Mouse (Mus musculus) urinary bladder, postnatal 14 days (tissue): ENCODE data around the gene Lyrm1.

ENCODE experiments used
- DNase-seq: peaks from one replicate; pipeline ENCODE4 v3.0.0; 2021; ENCODE audit warnings: low spot score

The Lyrm1 gene

GRCm38 (mm10) chr7:119895639-119896512 lies at the start of gene Lyrm1, which contains the start of gene Dcun1d3:
Gene Lyrm1 (plus strand): TSS chr7:119895861.
Gene Dcun1d3 (minus strand): TSS chr7:119896298.
- peak; percentile 99 for DNase-seq

DNA sequence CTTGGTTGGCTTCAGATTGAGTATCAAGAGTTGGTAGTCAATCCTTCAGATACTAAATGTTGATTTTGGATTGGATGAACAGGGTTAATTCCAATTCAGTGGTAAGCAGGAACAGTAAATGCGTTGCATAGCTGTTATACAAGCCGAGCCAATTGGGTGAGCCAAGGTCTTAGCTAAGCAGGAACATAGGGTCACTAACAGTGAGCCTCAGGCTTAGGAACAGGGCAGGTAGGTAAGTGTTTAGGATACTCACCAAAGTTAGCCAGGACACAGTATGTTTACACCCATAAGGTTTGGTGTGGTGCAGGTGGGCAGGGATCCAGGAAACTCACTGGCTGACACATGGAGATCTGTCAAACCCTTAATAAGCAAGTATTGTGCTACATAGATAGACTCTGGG lies 48.3 kb upstream of the Lyrm1 start:
- no peak for DNase-seq

GRCm38 (mm10) chr7:119849096-119849495 lies 46.6 kb upstream of the Lyrm1 start:
- peak; percentile 72 for DNase-seq

DNA sequence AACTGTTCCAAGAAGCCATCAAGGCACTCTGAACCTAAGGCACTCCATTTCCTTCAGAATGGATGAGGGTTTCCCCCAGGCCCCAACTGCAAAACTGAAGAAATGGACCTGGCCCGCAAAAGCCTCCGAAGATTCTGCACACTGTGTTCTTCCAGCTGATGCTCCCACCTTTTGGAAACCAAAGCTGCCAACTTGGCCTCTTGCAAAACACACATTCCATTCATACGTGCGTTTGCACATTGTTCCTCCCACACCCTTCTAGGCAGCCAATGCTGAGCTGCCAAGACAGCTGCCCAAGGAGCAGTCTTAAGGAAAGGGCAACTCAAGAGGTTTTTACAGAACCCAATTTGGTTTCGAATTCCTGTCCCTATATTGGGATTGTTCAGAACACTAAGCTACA lies 44.9 kb upstream of the Lyrm1 start:
- peak; percentile 62 for DNase-seq

- no peak for DNase-seq
Observed at GRCm38 (mm10) chr7:119852494-119852893, 43.2 kb upstream of the Lyrm1 start.

- DNase-seq, result no peak
Observed at GRCm38 (mm10) chr7:119853186-119853585, 42.5 kb upstream of the Lyrm1 start.

- no peak for DNase-seq
Observed at GRCm38 (mm10) chr7:119854362-119854761, 41.3 kb upstream of the Lyrm1 start.

DNA sequence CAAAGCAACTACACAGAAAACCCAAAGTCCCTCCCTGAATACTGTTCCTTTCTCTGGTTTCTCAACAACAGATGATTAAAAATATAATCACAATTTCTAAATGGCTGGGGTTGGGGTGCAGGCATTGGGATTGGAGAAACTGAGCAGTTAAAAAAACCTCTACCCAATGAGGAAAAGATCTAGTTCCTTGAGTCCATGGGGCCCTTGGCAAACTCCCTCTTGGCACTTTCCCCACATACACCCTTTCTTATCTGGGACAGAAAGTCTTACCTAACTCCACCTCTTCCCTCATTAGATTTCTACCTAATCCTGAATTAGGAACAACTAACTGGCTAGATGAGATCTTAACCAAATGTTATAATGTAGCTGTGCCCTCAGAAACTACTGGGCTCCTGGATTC lies 40.6 kb upstream of the Lyrm1 start:
- DNase-seq, result peak; percentile 17

GRCm38 (mm10) chr7:119859476-119859875 lies 36.2 kb upstream of the Lyrm1 start:
- no peak for DNase-seq

DNA sequence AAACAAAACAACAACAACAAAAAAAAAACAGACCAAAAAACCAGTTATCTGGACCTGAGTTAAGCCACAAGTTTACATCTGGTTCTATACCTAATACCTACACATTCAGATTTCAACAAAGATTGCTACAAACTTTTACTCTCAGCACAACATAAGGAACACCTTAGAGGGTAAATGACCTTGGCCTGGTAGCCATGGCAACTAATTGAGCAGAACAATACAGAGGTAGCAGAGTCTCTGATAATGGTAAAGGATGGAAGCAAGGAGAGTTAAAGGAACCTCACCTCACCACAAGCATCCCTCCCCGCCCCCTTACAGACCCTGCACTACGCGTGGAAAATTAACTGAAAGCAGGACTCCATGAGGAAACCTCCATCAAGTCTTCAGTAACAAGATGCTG lies 35.5 kb upstream of the Lyrm1 start:
- no peak for DNase-seq

- no peak for DNase-seq
Observed at GRCm38 (mm10) chr7:119860554-119860953, 35.1 kb upstream of the Lyrm1 start.

GRCm38 (mm10) chr7:119860971-119861334 lies 34.7 kb upstream of the Lyrm1 start:
- no peak for DNase-seq

- DNase-seq, result peak; percentile 78
Observed at GRCm38 (mm10) chr7:119861335-119862091, 34.1 kb upstream of the Lyrm1 start.

DNA sequence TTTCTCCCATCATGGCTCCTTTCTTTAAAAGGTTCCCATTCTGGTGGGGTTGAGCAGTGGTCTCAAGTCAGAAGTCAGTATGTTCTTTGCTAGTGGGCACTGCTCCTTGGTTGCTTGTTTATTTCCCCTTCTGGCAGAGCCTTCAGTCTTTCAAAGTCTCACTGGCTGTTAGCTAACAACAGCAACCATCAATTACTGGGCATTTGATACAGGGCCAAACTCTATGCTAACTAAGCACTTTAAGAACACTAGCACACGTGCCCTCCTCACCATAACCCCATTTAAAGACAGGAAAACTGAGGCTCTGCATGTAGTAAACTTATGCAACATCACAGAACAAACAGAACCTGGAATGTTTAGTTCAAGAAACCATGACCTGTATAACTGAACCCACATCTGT lies 33.5 kb upstream of the Lyrm1 start:
- no peak for DNase-seq

GRCm38 (mm10) chr7:119864500-119864899 lies 31.2 kb upstream of the Lyrm1 start:
- DNase-seq, result no peak

- DNase-seq, result no peak
Observed at GRCm38 (mm10) chr7:119866136-119866535, 29.5 kb upstream of the Lyrm1 start.

GRCm38 (mm10) chr7:119872204-119872603 lies 23.5 kb upstream of the Lyrm1 start:
- no peak for DNase-seq

DNA sequence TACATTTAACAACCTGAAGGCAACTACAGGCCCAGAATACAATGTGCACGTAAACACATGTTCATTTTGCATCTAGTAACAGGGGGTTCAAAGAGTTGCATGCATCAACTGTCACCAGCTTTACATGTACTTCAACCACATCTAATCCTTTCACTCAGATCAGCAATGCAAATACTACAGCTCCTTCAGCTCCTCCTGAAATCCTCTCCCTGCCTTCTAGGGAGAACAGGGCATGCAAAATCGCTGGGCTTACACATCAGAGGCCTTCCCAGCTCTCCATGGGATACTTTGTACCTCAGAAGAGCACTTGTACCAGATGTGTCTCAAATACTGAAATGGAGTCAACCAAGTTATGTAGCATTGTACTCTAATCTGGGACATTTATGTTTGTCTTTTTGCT lies 22.6 kb upstream of the Lyrm1 start:
- no peak for DNase-seq

DNA sequence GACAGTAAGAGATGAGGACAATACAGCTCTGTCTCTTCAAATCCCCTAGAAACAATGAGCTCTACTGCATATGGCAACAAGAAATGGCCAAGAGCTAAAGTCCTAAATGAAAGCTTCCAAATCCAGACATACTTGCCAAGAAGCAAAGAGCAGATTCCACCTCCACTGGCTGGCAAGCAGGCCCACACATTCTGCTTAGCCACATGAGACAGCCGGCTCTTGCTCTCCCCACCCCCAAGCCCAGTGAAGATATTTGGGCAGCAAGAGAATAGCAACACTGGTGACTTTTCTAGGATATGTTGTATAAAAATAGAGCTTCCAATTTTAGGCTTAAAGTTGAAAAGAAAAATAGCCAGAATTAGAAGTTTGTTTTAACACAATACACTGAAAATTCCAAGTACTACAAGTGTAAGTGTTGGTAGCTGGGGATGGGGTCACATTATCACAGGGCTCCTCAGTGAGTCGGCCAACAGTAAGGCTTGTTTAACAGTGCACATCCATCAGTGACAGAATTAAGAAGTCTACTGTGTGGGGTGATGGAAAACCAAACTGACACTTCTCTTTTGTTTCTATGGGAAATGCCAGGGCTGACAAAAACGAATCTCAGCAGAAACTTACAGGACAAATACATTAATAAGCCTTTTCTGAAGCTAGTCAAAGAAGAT lies 19.8 kb upstream of the Lyrm1 start:
- DNase-seq, result no peak

DNA sequence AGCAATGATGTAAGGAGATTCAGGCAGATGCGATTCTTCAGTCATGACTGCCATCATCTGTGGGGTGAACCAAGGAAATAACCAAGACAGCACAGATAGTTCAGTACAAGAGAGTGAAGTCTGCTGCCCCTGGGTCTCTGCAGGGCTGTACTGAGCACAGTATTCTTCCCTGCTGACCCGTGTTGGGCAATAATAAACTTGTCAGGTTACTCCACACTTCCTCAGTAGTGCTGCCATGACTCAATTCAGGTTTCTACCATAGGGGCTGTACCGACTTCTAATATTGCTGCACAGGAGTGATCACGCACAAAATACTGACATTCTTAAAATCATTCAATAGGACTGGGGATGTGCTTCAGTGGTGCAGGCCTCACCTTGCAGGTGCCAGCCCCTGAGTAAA lies 16.5 kb upstream of the Lyrm1 start:
- no peak for DNase-seq

DNA sequence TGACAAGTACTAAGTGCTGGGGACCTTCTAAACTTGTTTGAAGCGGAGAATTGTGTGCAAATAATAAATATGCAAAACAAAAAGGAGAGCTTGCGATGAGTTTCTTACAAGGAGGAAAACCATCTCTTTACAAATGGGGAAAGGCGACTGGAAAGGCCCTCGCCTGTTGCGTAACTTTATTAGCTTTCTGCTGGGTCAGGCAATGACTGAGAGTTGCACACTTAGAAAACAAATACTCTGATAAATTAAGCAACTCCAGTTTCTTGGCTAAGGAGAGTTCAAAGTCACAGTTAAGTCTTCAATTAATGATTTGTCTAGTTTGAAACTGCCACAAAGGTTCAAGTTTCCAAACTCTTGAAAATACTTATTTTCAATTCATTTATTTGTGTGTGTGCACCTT lies 15.3 kb upstream of the Lyrm1 start:
- DNase-seq, result peak; percentile 38

GRCm38 (mm10) chr7:119881229-119881628 lies 14.4 kb upstream of the Lyrm1 start:
- DNase-seq, result no peak

DNA sequence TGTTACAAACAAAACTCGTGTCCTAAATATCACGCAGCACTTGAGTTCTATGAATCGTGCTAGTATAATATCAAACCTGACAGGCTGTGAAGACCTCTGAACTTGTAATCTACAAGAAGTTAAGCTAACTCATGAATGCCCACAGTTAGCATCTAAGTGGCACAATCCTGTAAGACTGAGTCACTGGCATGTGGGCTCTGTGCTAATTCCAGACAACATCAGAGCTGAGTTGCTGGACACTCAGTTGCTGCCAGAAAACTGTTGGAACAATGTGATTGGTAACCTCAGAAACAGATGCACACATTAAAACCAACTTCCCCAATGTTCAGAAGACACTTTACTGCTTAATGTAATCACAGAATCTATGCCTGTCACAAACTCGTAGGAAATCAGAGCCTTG lies 7.8 kb upstream of the Lyrm1 start:
- DNase-seq, result no peak
